Mouse (Mus musculus) ovary, postnatal 14 days (tissue): Measurements from ENCODE around the gene Ankrd39.

Experiments used
- DNase-seq: peaks from one replicate; pipeline ENCODE4 v3.0.0; 2022; ENCODE audit warnings: low spot score

Ankrd39 gene

DNA sequence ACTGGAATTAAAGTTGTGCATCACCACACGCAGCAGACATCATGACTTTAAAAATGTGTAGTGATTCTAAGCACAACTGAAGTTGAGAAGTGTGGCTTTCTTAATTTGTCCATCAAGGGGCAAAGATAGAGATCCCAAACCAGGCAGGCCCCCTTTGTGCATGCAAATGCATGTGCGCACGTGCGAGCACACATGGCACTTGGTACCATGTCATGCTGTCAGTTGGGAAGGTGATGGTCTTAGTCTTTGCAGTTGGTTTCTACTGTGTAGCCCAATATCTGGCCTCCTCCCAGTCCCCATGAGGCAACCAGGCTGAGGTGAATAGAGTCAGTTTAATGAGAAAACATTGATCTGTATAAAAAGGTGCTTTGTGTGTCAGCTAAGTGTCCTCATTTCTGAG, 17.4 kb downstream of the Ankrd39 start:
- no peak for DNase-seq

DNA sequence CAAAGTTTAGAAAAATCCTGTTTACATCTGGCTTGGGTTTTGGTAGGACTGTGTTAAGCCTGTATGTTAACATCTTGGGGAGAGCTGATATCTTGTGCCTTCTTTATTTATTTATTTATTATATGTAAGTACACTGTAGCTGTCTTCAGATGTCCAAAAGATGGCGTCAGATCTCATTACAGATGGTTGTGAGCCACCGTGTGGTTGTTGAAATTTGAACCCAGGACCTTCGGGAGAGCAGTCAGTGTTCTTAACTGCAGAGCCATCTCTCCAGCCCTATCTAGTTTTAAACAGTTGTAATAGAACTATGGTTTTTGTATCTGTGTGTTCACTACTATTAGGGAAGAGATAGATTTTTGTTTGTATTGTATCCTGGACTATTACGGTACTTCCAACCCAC, 18.0 kb downstream of the Ankrd39 start:
- no peak for DNase-seq

DNA sequence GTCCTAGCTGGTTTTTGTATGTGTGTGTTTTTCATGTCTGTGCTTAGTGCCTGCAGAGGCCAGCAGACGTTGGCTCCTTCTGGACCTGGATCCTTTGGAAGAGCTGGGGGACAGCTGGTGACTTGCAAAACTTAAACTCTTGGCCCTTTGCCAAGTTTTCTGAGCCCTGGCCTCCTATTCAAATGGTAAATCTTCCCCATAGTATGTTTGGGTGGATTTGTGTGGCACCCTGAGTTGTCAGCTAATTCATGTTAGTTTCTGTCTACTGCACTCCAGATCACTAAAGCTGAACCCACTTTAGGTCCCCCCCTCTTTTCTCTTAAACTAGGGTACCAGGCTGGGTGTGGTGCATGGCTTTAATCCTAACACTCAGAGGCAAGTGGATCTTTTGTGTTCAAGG, 18.9 kb downstream of the Ankrd39 start:
- no peak for DNase-seq

DNA sequence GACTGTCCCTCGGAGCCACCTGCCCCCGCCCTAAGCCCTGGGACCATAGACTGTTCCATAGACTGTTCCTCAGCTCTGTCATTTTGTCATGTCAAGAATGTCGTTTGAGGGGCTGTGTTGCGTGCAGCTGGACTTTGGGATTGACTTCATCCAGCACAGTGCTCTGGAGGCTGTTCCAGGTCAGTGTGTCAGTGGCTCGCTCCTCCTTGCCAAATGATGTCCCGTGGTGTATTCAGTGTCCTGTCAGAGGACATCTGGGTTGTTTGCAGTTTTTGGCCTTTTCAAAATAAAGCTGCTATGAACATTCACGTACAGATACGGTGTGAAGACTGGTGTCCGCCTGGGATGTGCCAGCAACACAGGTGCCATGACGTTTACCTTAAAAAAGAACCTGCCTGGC, 20.3 kb downstream of the Ankrd39 start:
- no peak for DNase-seq

DNA sequence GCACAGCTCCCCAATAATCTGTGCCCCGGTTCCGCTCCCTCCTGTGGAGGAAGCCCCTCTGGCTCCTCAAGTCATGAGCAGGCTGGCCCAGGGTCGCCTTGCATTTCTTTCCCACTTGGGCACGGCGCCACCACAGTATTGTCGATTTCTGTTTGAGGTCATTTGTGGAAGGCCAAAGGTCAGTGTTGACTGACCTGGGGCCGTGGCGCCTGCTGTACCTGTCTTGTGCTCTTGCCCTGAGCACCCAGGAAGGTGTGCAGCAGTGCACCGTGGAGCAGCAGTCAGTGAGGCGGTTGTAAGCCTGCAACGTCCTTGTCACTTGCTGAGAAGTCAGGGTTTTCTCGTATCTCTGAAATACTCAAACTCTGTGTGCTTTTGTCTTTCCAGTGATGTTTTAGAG, 21.5 kb downstream of the Ankrd39 start:
- no peak for DNase-seq

DNA sequence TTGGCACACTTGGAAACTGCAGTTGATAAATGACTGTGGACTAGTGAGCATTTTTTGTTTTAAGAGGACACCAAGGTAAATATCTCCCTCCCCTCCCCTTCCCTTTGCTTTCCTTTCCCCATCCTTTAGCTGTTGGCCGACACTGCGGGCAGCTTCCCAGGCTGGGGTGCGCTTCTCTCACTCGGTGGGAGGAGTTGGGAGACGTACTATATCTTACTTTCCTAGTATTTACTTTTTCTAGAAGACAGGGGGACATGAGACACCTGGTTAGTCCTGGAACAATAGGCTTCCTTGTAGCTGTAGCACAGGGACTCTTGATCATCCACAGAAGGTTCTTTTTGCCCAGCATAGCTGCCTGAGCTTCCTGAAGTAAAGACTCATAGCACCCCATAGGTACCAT, 23.2 kb downstream of the Ankrd39 start:
- DNase-seq, result no peak

DNA sequence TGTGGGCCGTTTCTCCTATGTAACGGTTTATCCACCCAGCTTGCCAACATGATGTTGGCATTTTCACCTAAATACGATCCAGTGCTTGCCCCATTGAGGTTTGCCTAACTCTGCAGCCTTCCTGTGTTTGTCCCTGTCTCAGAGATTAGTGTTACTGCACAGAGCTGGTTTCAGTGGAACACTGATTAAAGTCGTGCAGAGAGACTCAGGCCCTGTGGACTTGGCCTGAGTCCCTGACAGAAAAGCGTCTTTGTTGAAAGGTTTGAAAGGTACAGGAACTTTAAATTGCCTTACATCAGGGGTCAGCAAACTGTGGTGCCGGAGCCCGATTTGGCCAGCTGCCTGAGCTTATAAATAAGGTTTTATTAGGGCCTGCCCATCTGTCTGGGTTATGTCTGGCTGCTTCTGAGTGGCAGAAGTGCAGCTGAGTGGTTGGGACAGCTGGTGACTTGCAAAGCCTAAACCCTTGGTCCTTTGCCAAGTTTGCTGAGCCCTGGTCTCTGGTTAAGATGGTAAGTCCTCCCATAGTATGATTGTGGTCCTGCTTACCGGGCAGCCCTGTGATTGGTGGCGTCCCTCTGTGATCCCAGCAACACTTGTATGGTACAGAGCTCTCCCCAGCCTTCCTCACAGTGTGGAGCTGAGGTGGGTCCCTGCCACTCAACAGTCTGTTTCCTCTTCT, 23.8 kb downstream of the Ankrd39 start:
- DNase-seq, result no peak

DNA sequence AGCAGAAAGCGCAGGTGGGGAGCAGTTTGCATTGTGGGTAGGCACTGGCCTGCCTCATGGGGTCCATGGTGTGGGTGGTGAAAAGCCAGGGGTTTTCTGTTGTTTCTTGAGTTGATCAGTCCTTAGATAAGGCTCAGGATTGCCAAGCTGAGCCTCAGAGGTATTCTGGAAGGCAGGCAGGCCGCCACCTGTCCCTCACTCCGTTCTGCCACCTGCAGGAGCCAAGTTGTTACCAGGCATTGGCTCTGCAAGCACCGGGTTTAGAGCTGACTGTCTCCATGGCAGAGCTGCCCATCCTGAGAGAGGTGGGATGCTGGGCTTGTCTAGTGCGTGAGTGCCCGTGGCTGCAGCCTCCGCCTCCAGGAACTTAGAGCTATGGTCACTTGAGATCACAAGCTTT, 25.0 kb downstream of the Ankrd39 start:
- DNase-seq, result no peak

DNA sequence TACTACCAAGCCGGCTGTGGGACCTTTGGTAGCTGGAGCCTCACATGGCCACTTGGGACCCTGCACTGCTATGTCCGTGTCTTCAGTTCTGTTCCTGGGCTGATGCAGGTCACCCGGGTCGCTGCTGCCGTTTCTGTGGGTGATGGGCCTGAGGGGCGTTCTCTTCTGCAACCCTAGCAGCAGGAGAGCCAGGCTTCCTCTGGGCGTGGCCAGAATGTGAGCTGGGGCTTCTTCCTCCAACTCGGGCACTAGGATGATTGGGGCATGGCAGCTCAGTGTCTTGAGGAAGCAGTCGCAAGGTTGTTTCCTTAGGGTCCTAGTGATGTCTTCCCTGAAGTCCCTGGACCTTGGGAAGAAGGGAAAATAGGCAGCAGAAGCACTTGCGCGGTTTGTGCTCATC, 27.6 kb downstream of the Ankrd39 start:
- no peak for DNase-seq

DNA sequence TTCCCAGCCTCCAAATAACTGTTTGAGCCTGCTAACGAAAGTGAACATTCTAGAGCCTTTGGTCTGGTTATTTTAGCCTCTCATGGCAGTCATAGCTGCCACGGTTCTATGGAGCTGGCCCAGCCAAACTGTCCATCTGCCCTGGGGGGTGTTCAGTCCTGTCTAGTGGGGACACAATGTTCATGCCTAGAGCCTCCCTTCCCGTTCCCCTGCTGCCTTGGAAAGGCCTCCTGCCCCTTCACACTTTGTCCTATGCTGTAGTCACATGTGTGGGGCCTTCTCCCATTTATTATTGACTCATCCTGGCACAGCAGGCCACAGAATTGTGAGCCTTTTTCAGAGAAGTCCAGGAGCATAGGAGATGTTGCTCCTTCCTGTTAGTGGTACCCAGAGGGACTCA, 29.0 kb downstream of the Ankrd39 start:
- DNase-seq, result no peak

DNA sequence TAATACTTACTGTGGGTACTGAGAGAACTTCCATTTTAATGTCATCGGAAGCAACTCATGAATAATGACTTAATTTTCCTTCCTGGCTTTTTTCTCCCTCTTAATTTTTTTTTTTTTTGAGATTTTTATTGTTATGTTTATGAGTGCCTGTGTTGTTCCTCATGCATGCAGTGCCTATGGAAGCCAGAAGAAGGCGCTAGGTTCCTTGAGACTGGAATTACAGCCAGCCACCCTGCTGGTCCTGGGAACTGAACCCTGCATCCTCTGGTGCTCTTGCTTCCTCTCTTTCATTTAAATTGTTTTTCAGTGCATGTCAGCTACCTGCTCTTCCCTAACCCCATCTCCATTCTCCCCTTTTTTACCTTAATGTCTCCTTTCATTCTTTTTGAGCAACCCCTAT, 33.5 kb downstream of the Ankrd39 start:
- no peak for DNase-seq

DNA sequence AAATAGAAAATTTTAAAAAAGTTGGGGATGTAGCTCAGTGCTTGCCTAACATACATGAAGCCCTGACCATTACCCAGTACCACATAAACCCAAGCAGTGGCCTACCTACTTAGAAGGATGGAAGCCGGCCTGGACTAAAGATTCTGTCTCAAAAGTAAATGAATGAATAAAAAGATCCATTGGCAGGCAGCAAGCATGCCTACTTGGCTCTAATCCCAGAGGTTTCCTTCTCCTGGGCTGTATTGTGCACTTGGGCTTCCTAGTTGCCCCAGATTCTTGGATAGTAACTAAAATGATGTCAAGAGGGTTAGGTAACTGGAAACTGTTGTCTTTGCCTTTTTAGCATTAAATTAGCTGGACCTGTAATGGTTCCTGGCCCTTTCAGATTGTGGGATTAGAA, 33.9 kb downstream of the Ankrd39 start:
- no peak for DNase-seq

DNA sequence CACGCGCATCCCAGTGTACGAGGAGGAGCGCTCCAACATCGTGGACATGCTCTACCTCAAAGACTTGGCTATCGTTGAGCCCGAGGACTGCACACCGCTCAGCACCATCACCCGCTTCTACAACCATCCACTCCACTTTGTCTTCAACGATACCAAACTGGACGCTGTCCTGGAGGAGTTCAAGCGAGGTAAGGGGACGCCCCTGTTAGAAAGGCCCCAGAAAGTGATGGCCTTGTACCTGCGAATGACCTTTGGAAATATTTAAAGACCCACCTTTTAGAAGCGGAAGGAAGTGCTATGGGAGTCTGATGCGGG, 34.3 kb downstream of the Ankrd39 start:
- DNase-seq, result no peak

DNA sequence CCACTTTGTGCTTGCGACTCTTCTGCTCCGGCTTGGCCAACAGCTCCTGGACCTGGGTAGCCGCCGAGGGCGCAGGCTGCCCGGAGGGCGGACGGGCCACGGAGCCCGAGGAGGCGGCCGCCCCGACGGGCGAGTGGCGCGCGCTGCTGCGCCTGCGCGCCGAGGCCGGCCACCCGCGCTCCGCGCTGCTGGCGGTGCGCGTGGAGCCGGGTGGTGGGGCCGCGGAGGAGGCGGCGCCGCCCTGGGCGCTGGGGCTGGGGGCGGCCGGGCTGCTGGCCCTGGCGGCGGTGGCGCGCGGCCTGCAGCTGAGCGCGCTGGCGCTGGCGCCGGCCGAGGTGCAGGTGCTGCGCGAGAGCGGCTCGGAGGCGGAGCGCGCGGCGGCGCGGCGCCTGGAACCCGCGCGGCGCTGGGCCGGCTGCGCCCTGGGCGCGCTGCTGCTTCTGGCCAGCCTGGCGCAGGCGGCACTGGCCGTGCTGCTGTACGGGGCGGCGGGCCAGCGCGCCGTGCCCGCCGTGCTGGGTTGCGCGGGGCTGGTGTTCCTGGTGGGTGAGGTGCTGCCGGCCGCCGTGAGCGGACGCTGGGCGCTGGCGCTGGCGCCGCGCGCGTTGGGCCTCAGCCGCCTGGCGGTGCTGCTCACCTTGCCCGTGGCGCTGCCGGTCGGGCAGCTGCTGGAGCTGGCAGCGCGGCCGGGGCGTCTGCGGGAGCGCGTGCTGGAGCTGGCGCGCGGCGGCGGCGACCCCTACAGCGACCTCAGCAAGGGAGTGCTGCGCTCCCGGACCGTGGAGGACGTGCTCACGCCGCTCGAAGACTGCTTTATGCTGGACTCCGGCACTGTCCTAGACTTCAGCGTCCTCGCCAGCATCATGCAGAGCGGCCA, 34.9 kb downstream of the Ankrd39 start:
- DNase-seq, result peak; percentile 23

DNA sequence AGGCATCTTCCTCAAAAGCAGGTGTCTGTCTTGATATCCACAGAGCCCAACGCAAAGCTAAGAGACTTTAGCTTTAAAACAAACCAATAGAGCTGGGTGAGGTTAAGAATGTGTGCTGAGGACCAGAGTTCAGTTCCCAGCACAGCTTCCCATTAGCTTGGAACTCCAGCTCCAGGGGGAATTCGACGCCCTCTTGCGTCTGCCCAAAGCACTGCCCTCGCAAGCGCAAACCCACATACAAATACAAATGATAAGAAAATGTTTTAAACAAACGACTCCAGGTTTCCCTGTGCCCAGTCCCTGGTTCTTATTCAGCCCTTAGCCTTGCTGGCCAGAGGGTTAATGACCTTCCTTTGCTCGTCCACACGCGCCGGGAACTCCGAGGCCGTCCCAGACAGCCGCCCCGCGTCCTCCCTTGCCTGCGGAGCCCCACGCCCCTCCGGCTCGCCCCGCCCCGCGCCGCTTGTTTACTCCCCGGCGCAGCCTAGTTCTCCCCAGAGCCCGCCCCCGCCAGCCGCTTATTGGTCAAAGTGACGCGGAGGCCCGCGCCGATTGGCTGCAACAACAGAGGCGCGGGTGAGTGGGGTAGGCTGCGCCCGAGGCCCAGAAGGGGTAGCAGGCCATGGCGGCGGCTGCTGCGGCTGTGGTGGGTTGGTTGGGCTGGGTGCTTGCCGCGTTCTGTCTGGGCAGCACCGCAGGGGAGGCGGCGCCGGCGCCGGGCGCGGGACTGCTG, 35.8 kb downstream of the Ankrd39 start, which contains the start of gene Cnnm3:
Cnnm3 (plus strand) TSS at position 579 of the 733 bp plus-strand sequence.
- DNase-seq, result peak; percentile 100

DNA sequence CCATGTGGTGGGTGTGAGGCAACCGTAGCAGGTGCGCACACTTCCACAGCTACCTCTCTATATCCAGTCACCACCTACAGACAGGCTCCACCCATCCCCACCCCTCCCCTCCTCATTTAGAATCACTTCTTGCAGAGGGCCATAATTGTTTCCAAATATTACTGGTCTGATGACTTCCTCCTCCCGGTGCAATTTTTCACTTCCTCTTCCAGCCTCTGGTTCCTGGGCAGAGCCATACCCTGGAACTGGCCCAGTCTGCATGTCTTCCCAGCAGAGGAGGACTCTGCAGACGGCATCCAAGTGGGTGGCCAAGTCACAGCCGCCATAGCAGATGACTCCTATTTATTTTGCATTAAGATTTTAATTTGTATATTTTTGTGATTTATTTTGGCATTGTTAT, 39.0 kb downstream of the Ankrd39 start:
- DNase-seq, result no peak

DNA sequence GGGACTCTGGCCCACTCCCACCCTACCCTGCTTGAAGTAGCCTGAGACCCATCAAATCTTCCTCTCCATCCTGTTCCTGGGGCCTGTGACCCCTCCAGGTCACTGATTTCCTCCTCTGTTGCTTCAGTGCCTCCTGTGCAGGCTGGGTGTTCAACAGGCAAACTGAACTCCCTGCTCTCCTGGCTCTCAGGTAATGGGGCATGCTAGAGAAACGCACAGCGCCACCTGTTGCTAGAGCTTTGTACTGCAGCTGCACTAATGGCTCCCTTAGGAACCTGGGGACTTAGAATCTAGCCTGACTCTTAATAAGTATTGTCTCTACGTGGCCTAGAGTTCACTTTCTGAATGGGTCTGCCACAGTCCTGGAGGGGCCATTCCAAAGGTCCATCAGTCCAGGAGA, 46.0 kb downstream of the Ankrd39 start:
- DNase-seq, result peak; percentile 66

DNA sequence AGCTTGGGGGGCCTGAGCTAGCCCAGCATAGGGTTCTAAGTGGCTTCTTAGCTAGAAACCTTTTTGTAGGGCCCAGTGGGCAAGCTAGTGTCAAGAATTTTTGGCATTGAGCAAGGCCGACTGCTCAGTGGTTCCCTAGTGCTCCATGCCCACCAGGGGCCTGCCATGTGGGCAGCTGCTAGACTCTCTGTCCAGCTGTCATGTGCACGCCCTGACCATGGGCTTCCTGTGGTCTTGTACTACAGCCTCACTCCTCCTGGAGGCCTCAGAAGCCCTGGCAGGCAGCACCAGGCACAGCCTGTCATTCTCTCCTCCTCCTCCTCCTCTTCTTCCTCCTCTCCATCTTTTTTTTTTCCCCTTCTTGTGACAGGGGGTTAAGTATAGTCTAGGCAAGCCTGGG, 49.9 kb downstream of the Ankrd39 start:
- DNase-seq, result no peak

DNA sequence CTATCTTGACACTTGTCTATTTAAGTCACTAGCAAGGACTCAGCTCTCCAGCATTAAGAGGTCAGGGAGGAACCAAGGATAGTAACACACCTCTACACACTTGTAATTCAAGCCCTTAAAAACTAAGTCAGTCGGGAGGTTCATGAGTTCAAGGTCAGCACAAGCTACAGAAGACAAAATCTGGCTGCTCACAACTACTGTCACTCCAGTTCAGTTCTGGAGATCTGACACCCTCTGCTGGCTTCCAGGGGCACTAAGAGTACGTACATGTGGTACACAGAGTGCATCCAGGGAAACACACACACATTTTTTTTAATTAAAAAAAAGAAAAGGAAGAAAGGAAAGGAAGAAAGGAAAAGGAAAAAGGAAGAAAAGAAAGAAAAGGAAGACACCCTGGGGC, 50.5 kb downstream of the Ankrd39 start:
- DNase-seq, result no peak

DNA sequence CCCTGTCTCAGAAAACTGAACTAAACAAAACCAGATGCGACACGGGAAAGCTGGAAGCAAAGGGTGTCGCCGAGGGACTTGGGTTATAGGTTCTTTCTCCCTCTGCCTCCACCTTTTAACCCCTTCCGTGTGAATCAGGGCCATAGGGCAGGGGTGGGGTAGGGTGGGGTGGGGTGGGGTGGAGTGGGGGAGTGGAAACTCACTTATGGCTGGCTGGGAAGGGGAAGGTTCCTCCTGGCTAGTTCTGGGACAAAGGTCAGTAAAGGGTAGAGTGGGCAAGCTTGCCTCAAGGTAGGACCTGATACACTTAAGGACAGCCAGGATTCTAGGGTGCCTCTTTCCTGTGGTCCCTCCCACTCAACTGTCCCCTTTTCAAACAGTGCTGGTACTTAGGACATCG, 53.9 kb downstream of the Ankrd39 start:
- no peak for DNase-seq

DNA sequence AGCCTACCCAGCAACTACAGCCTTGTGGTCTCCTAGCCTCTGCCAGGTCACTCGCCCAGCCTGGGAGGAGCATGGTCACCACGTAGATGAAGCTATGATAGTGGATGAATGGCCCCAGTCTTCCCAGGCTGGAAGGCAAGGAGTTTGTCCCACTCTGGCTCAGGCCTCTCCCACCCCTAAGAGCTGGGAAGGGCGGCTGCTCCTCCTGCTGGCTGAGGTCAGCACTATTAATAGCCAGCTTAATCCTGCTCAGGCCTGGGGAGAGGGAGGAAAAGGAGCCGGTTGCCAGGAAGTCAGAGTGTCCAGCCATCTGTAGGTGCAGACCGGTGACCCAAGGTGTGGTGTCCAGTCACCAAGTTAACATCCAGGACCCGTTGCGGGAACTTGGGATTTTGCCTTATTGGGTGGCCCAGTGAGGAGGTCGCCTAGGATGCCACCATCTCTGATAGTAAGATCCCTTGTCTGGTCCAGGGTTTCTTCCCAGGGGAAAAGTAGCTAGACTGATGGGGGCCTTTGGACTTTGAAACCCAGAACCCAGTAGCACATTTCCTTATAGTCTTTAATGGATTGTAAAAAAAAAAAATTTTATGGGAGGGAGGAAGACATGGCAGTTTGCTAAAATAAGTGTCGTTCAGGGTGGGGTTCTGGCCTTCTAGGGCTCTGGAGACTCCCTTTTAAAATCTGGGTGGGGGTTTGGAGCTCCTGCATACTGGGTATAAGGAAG, 54.7 kb downstream of the Ankrd39 start:
- DNase-seq, result peak; percentile 38

DNA sequence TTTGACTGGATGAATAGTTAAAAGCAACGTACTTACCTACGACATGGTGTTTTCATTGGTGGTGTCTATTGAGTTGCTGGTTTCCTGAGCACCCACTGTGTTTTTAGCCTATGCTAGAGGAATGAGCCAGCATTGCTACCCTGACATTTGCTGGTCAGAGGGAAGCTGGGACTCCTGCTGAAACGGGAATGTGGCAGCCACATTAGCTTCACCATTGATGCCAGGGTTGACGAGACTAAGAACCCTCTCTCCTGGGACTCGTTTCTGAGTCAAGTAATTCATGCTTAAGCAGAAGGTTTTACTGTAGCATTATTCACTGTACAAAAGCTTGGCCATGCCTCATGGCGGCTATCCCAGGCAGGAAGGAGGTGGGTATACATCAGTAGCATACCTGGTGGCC, 57.6 kb downstream of the Ankrd39 start:
- DNase-seq, result no peak
